Mouse (Mus musculus): Measurements from ENCODE around the gene Calr. TPM values are rescaled to one million over a fixed set of nuclear protein-coding genes. Genes with fewer than 3 reads are reported as not detected.

The Calr gene
- polyA plus RNA-seq, 1 experiment from 2014 or later, result 886 TPM

DNA sequence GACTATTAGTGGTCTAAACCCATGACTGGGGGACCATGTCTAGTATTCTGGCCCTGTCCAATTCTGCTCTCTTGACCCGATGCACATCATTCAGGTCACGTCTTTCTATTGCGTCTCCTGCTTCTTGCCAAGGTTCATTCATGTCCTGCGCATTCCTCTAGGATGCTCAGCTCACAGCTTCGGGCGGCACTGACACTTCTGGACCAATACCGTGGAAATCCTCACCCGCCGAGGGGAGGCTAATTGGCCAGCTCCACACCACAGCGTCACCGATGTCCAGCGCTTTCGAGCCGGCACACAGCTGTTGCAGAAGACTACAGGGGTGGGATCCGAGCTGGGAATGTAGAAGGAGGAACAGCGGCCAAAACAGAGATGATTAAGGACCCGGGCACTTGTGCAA lies 30.6 kb downstream of the Calr start:
- no peaks in the 10 kb centered on the region for H3K9me3 ChIP-seq (ENCODE audit: low read depth, low read length)
- no peak for TF ChIP-seq CTCF (IDR thresholded peaks at IDR 0.05; ENCODE audit: low read depth)
- 74% methylated on average over 17 of the region's 17 CpGs for WGBS
- H3K27ac ChIP-seq (ENCODE audit: low read depth), result no peak overlapping the region
- no peak overlapping the region for H3K9ac ChIP-seq
- no peaks in the 10 kb centered on the region for H3K36me3 ChIP-seq (ENCODE audit: insufficient read depth)
- no peak overlapping the region for H3K4me2 ChIP-seq
- no peaks in the 10 kb centered on the region for H3K4me1 ChIP-seq (ENCODE audit: insufficient read depth)
- DNase-seq (no peak), ATAC-seq (ENCODE audit: insufficient read depth) (no peak)
- H3K27me3 ChIP-seq (ENCODE audit: insufficient read depth, low read length), result peaks cover 8% of the 10 kb centered on the region; the same call in 1 of the 2 replicates
- H3K4me3 ChIP-seq (ENCODE audit: low read depth, low read length), result no peak overlapping the region

DNA sequence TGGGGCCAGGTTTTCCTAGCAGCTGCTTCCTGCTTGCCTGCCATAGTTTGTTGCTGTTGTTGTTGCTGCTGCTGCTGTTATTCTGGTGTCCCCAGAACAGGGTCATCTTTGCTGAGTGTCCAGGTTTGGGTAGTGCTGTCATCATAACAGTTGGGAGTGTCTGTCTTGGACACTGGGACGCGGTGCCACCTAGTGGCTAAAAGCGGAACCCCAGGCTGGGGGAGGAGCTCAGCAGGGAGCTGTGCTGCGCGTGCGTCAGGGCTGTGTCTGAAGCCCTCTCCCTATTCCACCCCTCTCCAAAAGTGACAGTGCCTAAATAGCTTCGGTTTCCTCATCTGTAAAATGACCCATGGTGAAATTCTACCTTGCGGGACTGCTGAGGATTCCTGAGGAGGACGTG lies 31.2 kb downstream of the Calr start:
- Histone ChIP-seq H3K4me2 (no peak overlapping the region), H3K36me3 (ENCODE audit: insufficient read depth) (no peaks in the 10 kb centered on the region), H3K9me3 (ENCODE audit: low read depth, low read length) (no peaks in the 10 kb centered on the region), H3K9ac (no peak overlapping the region), H3K4me3 (ENCODE audit: low read depth, low read length) (no peak overlapping the region), H3K27ac (ENCODE audit: low read depth) (no peak overlapping the region), H3K27me3 (ENCODE audit: insufficient read depth, low read length) (peaks cover 8% of the 10 kb centered on the region; the same call in 1 of the 2 replicates), H3K4me1 (ENCODE audit: insufficient read depth) (peaks cover 3% of the 10 kb centered on the region)
- ATAC-seq (ENCODE audit: insufficient read depth) (peak; percentile 75), DNase-seq (peak; percentile 97)
- WGBS, result 11% methylated on average over 9 of the region's 9 CpGs
- TF ChIP-seq CTCF (IDR thresholded peaks at IDR 0.05; ENCODE audit: low read depth), result peak; percentile 98

DNA sequence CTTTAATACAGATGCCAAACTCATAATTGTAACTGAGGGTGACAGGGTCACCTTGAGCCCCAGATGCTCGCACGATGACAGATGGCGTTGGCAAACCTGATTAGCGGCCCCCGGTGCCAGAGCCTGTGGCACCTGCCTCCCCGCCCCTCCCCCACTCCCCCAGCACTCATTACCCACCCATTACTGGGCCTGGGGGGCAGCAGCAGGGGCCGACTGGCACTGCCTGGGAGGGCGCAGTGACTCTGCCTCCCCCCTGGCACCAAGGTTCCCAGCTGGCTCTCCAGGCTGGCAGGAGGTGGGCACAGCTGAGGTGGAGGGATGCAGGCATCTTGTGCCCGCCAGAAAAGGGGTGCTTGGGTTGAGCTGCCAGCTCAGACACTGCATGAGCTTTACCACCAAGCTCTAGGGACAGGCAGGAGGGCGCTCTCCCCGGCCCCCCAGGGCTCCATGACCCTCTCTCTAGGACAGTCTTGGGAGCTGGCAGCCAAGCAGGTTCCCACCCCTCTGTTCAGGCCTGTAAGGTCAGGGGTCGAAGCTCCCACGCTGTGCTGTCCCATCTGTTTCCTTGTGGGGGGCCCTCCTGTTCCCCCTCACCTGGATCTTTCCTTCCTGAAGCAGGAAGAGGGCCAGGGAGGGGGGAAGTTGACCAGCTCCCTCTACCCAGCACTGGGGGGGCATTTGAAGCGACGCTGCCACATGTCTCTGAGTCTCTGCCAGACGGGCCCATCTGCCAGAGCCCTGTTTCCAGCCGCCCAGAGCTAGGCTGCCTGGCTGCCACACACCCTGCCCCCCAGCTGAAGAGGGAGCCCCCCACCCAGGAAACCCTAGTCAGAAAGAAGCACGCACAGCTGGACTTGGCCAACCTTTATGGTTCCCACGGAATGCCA lies 31.9 kb downstream of the Calr start:
- no peaks in the 10 kb centered on the region for H3K36me3 ChIP-seq (ENCODE audit: insufficient read depth)
- no peak for ATAC-seq (ENCODE audit: insufficient read depth)
- no peak overlapping the region for H3K4me3 ChIP-seq (ENCODE audit: low read depth, low read length)
- H3K4me2 ChIP-seq, result no peak overlapping the region
- no peak for DNase-seq
- 38% methylated on average over 19 of the region's 19 CpGs for whole genome bisulfite sequencing
- TF ChIP-seq CTCF (IDR thresholded peaks at IDR 0.05; ENCODE audit: low read depth), result no peak
- H3K27me3 ChIP-seq (ENCODE audit: insufficient read depth, low read length), result peaks cover 8% of the 10 kb centered on the region; the same call in 1 of the 2 replicates
- no peak overlapping the region for H3K9ac ChIP-seq
- H3K4me1 ChIP-seq (ENCODE audit: insufficient read depth), result peaks cover 3% of the 10 kb centered on the region
- no peaks in the 10 kb centered on the region for H3K9me3 ChIP-seq (ENCODE audit: low read depth, low read length)
- no peak overlapping the region for H3K27ac ChIP-seq (ENCODE audit: low read depth)

DNA sequence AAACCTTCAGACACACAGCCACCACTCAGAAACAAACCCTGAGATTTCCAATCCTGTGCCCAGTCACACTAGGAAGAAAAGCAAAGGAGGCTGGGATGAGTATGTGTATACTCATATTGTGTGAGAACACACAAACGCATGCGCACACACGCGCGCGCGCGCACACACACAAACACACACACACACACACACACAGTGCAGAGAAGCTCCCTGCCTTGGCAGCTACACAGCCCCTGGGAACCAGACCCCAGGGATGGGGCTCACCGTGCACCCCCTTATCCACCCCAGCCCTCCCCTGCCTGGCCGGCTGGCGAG lies 32.5 kb downstream of the Calr start:
- no peak for ATAC-seq (ENCODE audit: insufficient read depth)
- Histone ChIP-seq H3K27ac (ENCODE audit: low read depth) (no peak overlapping the region), H3K27me3 (ENCODE audit: insufficient read depth, low read length) (peaks cover 8% of the 10 kb centered on the region; the same call in 1 of the 2 replicates), H3K9me3 (ENCODE audit: low read depth, low read length) (no peaks in the 10 kb centered on the region), H3K4me1 (ENCODE audit: insufficient read depth) (peaks cover 3% of the 10 kb centered on the region), H3K9ac (no peak overlapping the region), H3K4me2 (no peak overlapping the region), H3K36me3 (ENCODE audit: insufficient read depth) (no peaks in the 10 kb centered on the region), H3K4me3 (ENCODE audit: low read depth, low read length) (no peak overlapping the region)
- no peak for DNase-seq
- 82% methylated on average over 11 of the region's 11 CpGs for WGBS
- TF ChIP-seq CTCF (IDR thresholded peaks at IDR 0.05; ENCODE audit: low read depth), result no peak

DNA sequence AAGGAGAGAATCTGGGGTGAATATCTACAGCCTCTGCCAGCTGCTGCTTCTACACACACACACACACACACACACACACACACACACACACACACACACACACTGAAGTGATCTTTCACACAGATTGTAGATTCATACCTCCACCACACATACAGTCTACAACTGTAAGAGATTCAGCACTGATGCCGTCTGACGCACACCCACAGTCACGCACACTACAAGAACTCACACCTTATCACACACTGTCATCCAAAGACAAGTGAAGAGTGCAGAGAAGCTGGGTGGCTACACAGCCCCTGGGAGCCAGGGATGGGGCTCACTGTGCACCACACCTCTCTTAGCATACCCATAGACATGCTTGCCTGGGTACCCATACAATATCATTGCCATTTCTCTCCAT lies 32.9 kb downstream of the Calr start:
- Histone ChIP-seq H3K36me3 (ENCODE audit: insufficient read depth) (no peaks in the 10 kb centered on the region), H3K27me3 (ENCODE audit: insufficient read depth, low read length) (peaks cover 8% of the 10 kb centered on the region; the same call in 1 of the 2 replicates), H3K4me3 (ENCODE audit: low read depth, low read length) (no peak overlapping the region), H3K4me1 (ENCODE audit: insufficient read depth) (peaks cover 3% of the 10 kb centered on the region), H3K9me3 (ENCODE audit: low read depth, low read length) (no peaks in the 10 kb centered on the region), H3K27ac (ENCODE audit: low read depth) (no peak overlapping the region), H3K9ac (no peak overlapping the region), H3K4me2 (no peak overlapping the region)
- TF ChIP-seq CTCF (IDR thresholded peaks at IDR 0.05; ENCODE audit: low read depth), result no peak
- no peak for DNase-seq
- ATAC-seq (ENCODE audit: insufficient read depth), result no peak
- WGBS, result 79% methylated on average over 3 of the region's 3 CpGs

DNA sequence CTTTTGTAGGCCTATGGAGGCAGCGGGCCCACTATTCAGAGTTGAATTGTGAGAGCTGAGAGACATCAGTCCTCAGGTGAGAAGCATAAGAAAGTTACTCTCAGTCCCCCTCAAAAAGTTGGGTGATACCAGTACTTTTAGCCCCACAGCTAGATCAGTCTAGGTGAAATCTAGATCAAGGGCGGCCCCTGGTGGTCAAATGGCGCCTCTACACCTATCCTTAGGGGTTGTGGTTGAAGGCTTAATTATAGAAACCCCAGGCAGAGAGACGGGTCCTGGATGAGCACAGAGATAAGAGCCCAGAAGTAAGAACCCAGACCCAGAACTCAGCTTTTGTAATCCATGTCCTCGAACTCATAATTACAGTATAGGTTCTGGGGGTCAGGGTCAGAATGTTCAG lies 33.7 kb downstream of the Calr start:
- Histone ChIP-seq H3K36me3 (ENCODE audit: insufficient read depth) (no peaks in the 10 kb centered on the region), H3K27ac (ENCODE audit: low read depth) (no peak overlapping the region), H3K9me3 (ENCODE audit: low read depth, low read length) (no peaks in the 10 kb centered on the region), H3K4me2 (no peak overlapping the region), H3K4me1 (ENCODE audit: insufficient read depth) (peaks cover 3% of the 10 kb centered on the region), H3K9ac (no peak overlapping the region), H3K4me3 (ENCODE audit: low read depth, low read length) (no peak overlapping the region), H3K27me3 (ENCODE audit: insufficient read depth, low read length) (peaks cover 8% of the 10 kb centered on the region; the same call in 1 of the 2 replicates)
- no peak for ATAC-seq (ENCODE audit: insufficient read depth)
- TF ChIP-seq CTCF (IDR thresholded peaks at IDR 0.05; ENCODE audit: low read depth), result peak; percentile 90
- WGBS, result 2% methylated on average over 5 of the region's 5 CpGs
- peak; percentile 94 for DNase-seq

DNA sequence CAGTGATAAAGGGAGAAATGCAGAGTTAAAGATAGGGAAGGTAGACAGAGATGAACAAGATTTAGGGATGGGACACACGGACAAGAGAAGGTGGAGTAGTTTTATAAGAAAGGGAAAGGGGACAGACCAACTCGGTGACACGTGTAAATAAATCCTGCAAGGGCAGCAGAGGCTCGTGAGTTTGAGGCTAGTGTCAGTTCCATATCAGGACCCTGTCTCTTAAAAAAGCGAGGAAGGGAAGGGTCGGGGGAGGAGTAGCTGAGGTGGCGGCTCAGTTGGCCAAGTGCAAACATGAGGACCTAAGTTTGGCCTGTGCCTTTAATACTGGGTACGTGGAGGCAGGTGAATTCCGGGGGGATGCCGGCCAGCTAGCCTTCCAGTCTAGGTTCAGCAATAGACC lies 35.4 kb downstream of the Calr start:
- H3K9ac ChIP-seq, result no peak overlapping the region; the same call in 1 of the 2 replicates

More for the DNA sequence above, 35.4 kb downstream of the Calr start:
- H3K9me3 ChIP-seq (ENCODE audit: low read depth, low read length), result no peaks in the 10 kb centered on the region
- no peaks in the 10 kb centered on the region for H3K36me3 ChIP-seq (ENCODE audit: insufficient read depth)
- peak overlapping the region; percentile 59 for H3K4me2 ChIP-seq
- peaks cover 3% of the 10 kb centered on the region for H3K4me1 ChIP-seq (ENCODE audit: insufficient read depth)
- H3K27ac ChIP-seq (ENCODE audit: low read depth), result no peak overlapping the region
- WGBS, result 20% methylated on average over 10 of the region's 10 CpGs
- TF ChIP-seq CTCF (IDR thresholded peaks at IDR 0.05; ENCODE audit: low read depth), result no peak
- DNase-seq (no peak), ATAC-seq (ENCODE audit: insufficient read depth) (no peak)
- peaks cover 8% of the 10 kb centered on the region; the same call in 1 of the 2 replicates for H3K27me3 ChIP-seq (ENCODE audit: insufficient read depth, low read length)
- peak overlapping the region; percentile 30 for H3K4me3 ChIP-seq (ENCODE audit: low read depth, low read length)

Data from lung, embryonic 14.5 days (tissue).